Mouse (Mus musculus) ES-Bruce4 (cell line): ENCODE data around the gene Slc25a4.

Source experiments
- CTCF ChIP-seq: IDR thresholded peaks from one replicate; pipeline ENCODE4 v1.8.1; 2011; ENCODE audit warnings: low read depth, low read length
- EP300 ChIP-seq: IDR thresholded peaks from 2 replicates; pipeline ENCODE4 v1.6.1; 2011; ENCODE audit warnings: low read depth, low read length; ENCODE audit not compliant: insufficient read depth
- POLR2A ChIP-seq: IDR thresholded peaks from one replicate; pipeline ENCODE4 v1.8.1; 2011; ENCODE audit warnings: low read length; ENCODE audit not compliant: insufficient read depth

- TF ChIP-seq EP300 (no peak), POLR2A (no peak), CTCF (no peak)
Observed at GRCm38 (mm10) chr8:46246346-46246745, 35.3 kb upstream of the Slc25a4 start.
